Mouse (Mus musculus): ENCODE data around the gene Oprd1. TPM values are rescaled to one million over a fixed set of nuclear protein-coding genes. Genes with fewer than 3 reads are reported as not detected.
A peak's percentile ranks its signal among the peaks of the same experiment; 100 is the strongest.

The Oprd1 gene
- polyA plus RNA-seq, 2 experiments: 0.04 TPM; not detected in 1

- H3K4me3 ChIP-seq (ENCODE audit: insufficient read depth in 1 of 2, low read depth in 2 of 2, low read length in 2 of 2): no peak overlapping the region
- no peak for TF ChIP-seq EP300 (IDR thresholded peaks at IDR 0.05; ENCODE audit: low read depth)
- ATAC-seq (ENCODE audit: insufficient read depth) (no peak), DNase-seq (ENCODE audit: low read depth in 3 of 3, low spot score in 3 of 3) (no peak)
- no peak overlapping the region for H3K27ac ChIP-seq
- no peak overlapping the region for H3K9ac ChIP-seq (replicated peaks)
- WGBS (ENCODE audit: insufficient replicate concordance): 72% methylated on average over 5 of the region's 5 CpGs
- H3K36me3 ChIP-seq (replicated peaks; ENCODE audit: control insufficient read depth, insufficient read depth, low read depth): no peaks in the 10 kb centered on the region
- H3K4me2 ChIP-seq (ENCODE audit: low read depth): no peak overlapping the region
- H3K9me3 ChIP-seq (ENCODE audit: control insufficient read depth, low read length): no peaks in the 10 kb centered on the region
- no peaks in the 10 kb centered on the region for H3K27me3 ChIP-seq (ENCODE audit: control insufficient read depth, insufficient read depth, low read length)
- H3K4me1 ChIP-seq (replicated peaks; ENCODE audit: control insufficient read depth in 2 of 2, insufficient read depth in 2 of 2, low read length in 1 of 2): no peaks in the 10 kb centered on the region; a peak in 1 of 4 replicates
These were observed 50.4 kb downstream of the Oprd1 start for GRCm38 (mm10) chr4:132093928-132094327.

GRCm38 (mm10) chr4:132093136-132093535, 51.1 kb downstream of the Oprd1 start:
- H3K4me3 ChIP-seq (ENCODE audit: insufficient read depth in 1 of 2, low read depth in 2 of 2, low read length in 2 of 2): no peak overlapping the region
- no peak overlapping the region for H3K9ac ChIP-seq (replicated peaks)
- no peak for TF ChIP-seq CTCF (IDR thresholded peaks at IDR 0.05; ENCODE audit: low read depth)
- TF ChIP-seq EP300 (IDR thresholded peaks at IDR 0.05; ENCODE audit: low read depth): no peak
- DNase-seq (ENCODE audit: low read depth in 3 of 3, low spot score in 3 of 3) (no peak), ATAC-seq (ENCODE audit: insufficient read depth) (no peak)
- H3K4me2 ChIP-seq (ENCODE audit: low read depth): no peak overlapping the region
- no peaks in the 10 kb centered on the region for H3K36me3 ChIP-seq (replicated peaks; ENCODE audit: control insufficient read depth, insufficient read depth, low read depth)
- no peaks in the 10 kb centered on the region for H3K9me3 ChIP-seq (ENCODE audit: control insufficient read depth, low read length)
- 63% methylated on average over 6 of the region's 6 CpGs for WGBS (ENCODE audit: insufficient replicate concordance)
- H3K27ac ChIP-seq: no peak overlapping the region
- no peaks in the 10 kb centered on the region for H3K27me3 ChIP-seq (ENCODE audit: control insufficient read depth, insufficient read depth, low read length)
- no peaks in the 10 kb centered on the region; a peak in 1 of 4 replicates for H3K4me1 ChIP-seq (replicated peaks; ENCODE audit: control insufficient read depth in 2 of 2, insufficient read depth in 2 of 2, low read length in 1 of 2)

- Histone ChIP-seq H3K27me3 (ENCODE audit: control insufficient read depth, insufficient read depth, low read length) (no peaks in the 10 kb centered on the region), H3K4me1 (replicated peaks; ENCODE audit: control insufficient read depth in 2 of 2, insufficient read depth in 2 of 2, low read length in 1 of 2) (no peaks in the 10 kb centered on the region), H3K9me3 (ENCODE audit: control insufficient read depth, low read length) (no peaks in the 10 kb centered on the region), H3K4me2 (ENCODE audit: low read depth) (no peak overlapping the region), H3K36me3 (replicated peaks; ENCODE audit: control insufficient read depth, insufficient read depth, low read depth) (no peaks in the 10 kb centered on the region), H3K4me3 (ENCODE audit: insufficient read depth in 1 of 2, low read depth in 2 of 2, low read length in 2 of 2) (no peak overlapping the region), H3K9ac (replicated peaks) (no peak overlapping the region), H3K27ac (no peak overlapping the region)
- 18% methylated on average over 7 of the region's 7 CpGs for WGBS (ENCODE audit: insufficient replicate concordance)
- TF ChIP-seq CTCF (IDR thresholded peaks at IDR 0.05; ENCODE audit: low read depth): peak; percentile 95
- no peak for TF ChIP-seq EP300 (IDR thresholded peaks at IDR 0.05; ENCODE audit: low read depth)
- DNase-seq (ENCODE audit: low read depth in 3 of 3, low spot score in 3 of 3) (no peak), ATAC-seq (ENCODE audit: insufficient read depth) (no peak)
These were observed 55.4 kb downstream of the Oprd1 start for GRCm38 (mm10) chr4:132088921-132089320.

GRCm38 (mm10) chr4:132085114-132085513, 59.2 kb downstream of the Oprd1 start:
- Histone ChIP-seq H3K27ac (no peak overlapping the region), H3K27me3 (ENCODE audit: control insufficient read depth, insufficient read depth, low read length) (no peaks in the 10 kb centered on the region), H3K4me2 (ENCODE audit: low read depth) (no peak overlapping the region), H3K36me3 (replicated peaks; ENCODE audit: control insufficient read depth, insufficient read depth, low read depth) (no peaks in the 10 kb centered on the region), H3K4me1 (replicated peaks; ENCODE audit: control insufficient read depth in 2 of 2, insufficient read depth in 2 of 2, low read length in 1 of 2) (no peaks in the 10 kb centered on the region), H3K9ac (replicated peaks) (no peak overlapping the region), H3K4me3 (ENCODE audit: insufficient read depth in 1 of 2, low read depth in 2 of 2, low read length in 2 of 2) (no peak overlapping the region), H3K9me3 (ENCODE audit: control insufficient read depth, low read length) (no peaks in the 10 kb centered on the region)
- ATAC-seq (ENCODE audit: insufficient read depth): no peak
- no peak for TF ChIP-seq EP300 (IDR thresholded peaks at IDR 0.05; ENCODE audit: low read depth)
- no peak for TF ChIP-seq CTCF (IDR thresholded peaks at IDR 0.05; ENCODE audit: low read depth)
- no peak for DNase-seq (ENCODE audit: low read depth in 3 of 3, low spot score in 3 of 3)
- WGBS (ENCODE audit: insufficient replicate concordance): 32% methylated on average over 7 of the region's 7 CpGs

GRCm38 (mm10) chr4:132080492-132080983, 63.7 kb downstream of the Oprd1 start:
- Histone ChIP-seq H3K9me3 (ENCODE audit: control insufficient read depth, low read length) (no peaks in the 10 kb centered on the region), H3K4me2 (ENCODE audit: low read depth) (no peak overlapping the region), H3K4me1 (replicated peaks; ENCODE audit: control insufficient read depth in 2 of 2, insufficient read depth in 2 of 2, low read length in 1 of 2) (peaks cover 33 to 39% of the 10 kb centered on the region in 2 experiments), H3K9ac (replicated peaks) (no peak overlapping the region), H3K27ac (no peak overlapping the region), H3K36me3 (replicated peaks; ENCODE audit: control insufficient read depth, insufficient read depth, low read depth) (no peaks in the 10 kb centered on the region), H3K4me3 (ENCODE audit: insufficient read depth in 1 of 2, low read depth in 2 of 2, low read length in 2 of 2) (no peak overlapping the region), H3K27me3 (ENCODE audit: control insufficient read depth, insufficient read depth, low read length) (no peaks in the 10 kb centered on the region)
- WGBS (ENCODE audit: insufficient replicate concordance): 52% methylated on average over 4 of the region's 4 CpGs
- no peak for TF ChIP-seq EP300 (IDR thresholded peaks at IDR 0.05; ENCODE audit: low read depth)
- no peak for TF ChIP-seq CTCF (IDR thresholded peaks at IDR 0.05; ENCODE audit: low read depth)
- ATAC-seq (ENCODE audit: insufficient read depth) (no peak), DNase-seq (ENCODE audit: low read depth in 3 of 3, low spot score in 3 of 3) (no peak)

Data from liver, embryonic 14.5 days (tissue).